Mouse (Mus musculus) left cerebral cortex, adult 6 months (tissue): ENCODE data around the gene Gm42669. TPM values are rescaled to one million over a fixed set of nuclear protein-coding genes. Genes with fewer than 3 reads are reported as not detected.

Experiments used
- long read RNA-seq, 2 experiments: library from polyadenylated mRNA; unstranded; transcript quantifications; one replicate each; pipeline ENCODE4 v2.0.0; 2019 to 2020
- polyA plus RNA-seq: library from polyadenylated mRNA; unstranded; fragments of <200 nt; fragmentation: Nextera tagmentation; gene quantifications from 2 replicates; pipeline ENCODE4 v1.2.3, GENCODE M21; 2021

The Gm42669 gene
- polyA plus RNA-seq, result 0.14 TPM in 1 of 2 replicates, not detected in the other
- long read RNA-seq, experiment 1, partial matches to known transcripts, result 0 of 1 reads
- long read RNA-seq, experiment 1, other reads (novel, unspliced or antisense), result 1 of 1 reads
- long read RNA-seq, experiment 2, partial matches to known transcripts, result 0 of 32 reads
- long read RNA-seq, experiment 2, other reads (novel, unspliced or antisense), result 32 of 32 reads

DNA sequence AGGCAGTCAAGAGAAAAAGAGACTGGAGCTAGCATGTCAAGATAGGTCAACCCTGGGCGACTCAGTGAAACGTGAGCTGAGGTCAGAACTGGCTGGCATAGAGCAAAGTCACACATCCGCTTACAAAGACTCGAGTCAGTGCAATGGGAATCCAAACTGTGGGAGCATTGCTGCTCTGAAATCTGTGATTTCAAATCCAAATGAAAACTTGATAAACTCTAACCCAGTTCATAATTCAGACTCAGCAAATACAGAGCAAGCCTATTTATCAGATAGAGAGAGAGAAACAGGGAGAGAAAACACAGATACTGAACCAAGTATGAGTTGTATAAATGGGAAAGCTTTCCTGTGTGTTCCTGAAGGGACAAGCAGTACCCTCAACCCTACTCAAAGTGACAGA lies at the start of gene Gm42669:
Gene Gm42669 (plus strand): TSS at position 301 of the 400 bp plus-strand sequence.

DNA sequence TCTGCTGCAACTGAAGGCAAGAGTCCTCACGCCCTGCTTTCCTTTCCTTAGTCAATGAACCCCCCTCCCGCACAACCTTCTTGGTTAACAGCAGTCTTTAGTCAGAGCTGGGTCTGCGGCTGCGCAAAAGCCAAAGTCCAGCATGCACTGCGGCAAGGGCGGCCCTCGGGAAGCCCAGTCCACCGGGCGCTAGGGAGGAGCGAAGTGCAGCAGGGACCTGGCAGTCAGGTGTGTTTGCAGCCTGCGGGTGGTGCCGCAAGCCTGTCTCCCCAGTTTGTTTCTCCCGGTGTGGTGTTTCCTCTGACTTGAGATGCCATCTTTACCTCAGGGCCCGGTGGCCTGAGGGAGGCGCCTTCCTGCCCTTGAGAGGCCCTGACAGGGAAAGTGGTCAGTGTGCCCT lies 27.2 kb downstream of the Gm42669 start, which contains the start of gene 1700028K03Rik:
Gene 1700028K03Rik (plus strand): TSS at position 129 of the 400 bp plus-strand sequence.

DNA sequence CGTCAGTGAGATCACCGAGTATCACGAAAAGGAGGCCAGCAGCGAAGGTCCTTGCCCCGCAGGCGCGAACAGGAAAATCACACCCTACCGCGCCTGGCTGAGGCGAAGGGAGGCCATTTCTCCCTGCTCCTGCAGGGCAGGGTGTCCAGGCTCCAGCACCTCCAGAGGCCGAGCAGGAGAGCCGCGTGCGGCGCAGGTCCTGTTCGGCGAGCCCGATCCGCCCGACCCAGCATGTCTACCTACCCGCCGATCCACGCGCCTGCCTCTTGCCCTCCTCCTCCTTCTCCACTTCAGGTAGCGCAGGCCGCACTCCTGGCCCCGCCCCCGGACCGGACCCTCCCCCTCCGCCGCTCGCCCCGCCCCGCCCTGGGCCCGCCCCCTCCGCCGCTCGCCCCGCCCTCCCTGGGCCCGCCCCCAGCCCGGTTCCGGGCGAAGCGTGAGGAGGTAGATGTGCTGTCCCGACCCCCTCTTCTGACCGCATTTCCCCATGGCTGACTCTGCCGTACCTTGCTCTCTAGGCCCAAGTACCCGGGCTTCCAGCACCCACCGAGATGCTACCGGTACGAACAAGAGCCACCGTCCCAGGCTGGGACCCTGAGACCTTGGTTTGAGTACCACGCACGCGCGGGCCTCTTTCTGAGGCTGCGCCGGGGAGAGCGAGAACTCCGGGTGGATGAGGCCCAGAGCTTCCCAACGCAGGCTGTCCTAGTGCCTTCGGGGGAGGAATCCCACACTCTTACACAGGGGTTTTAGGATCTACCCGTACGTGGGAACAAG lies 90.1 kb downstream of the Gm42669 start, which contains the start of the genes Rpap2 and Glmn:
Gene Rpap2 (plus strand): TSS at position 73 of the 777 bp plus-strand sequence.
Gene Glmn (minus strand): TSS at position 588 of the 777 bp plus-strand sequence.

Other genes with a start within 250 kb of the Gm42669 start
- 3.2 and 4.8 TPM in 2 replicates for gene Tgfbr3, start 218.0 kb upstream of the Gm42669 start, polyA plus RNA-seq
- 1.9 and 4.2 TPM in 2 replicates for gene Brdt, start 176.5 kb upstream of the Gm42669 start, polyA plus RNA-seq
- 128 and 161 TPM in 2 replicates for gene Ephx4, start 104.9 kb upstream of the Gm42669 start, polyA plus RNA-seq
- not detected in 2 replicates for gene Lpcat2b, start 76.1 kb upstream of the Gm42669 start, polyA plus RNA-seq
- 59.8 and 89.0 TPM in 2 replicates for gene Btbd8, start 69.6 kb upstream of the Gm42669 start, polyA plus RNA-seq
- 0.20 and 0.32 TPM in 2 replicates for gene 1700028K03Rik, start 27.1 kb downstream of the Gm42669 start, polyA plus RNA-seq
- gene Rpap2, start 89.8 kb downstream of the Gm42669 start, polyA plus RNA-seq, result 19.3 and 26.3 TPM in 2 replicates
- 12.4 and 14.1 TPM in 2 replicates for gene Glmn, start 90.3 kb downstream of the Gm42669 start, polyA plus RNA-seq
- gene Gfi1, start 218.4 kb downstream of the Gm42669 start, polyA plus RNA-seq, result not detected in 2 replicates